Mouse (Mus musculus) heart, embryonic 12.5 days (tissue): ENCODE data around the gene Fgfr1op2. TPM values are rescaled to one million over a fixed set of nuclear protein-coding genes. Genes with fewer than 3 reads are reported as not detected.

Experiments used
- ATAC-seq: fragments of 200-750 bp; cut with Nextera tagmentation; 2 replicates; pipeline ENCODE4 v1.8.0; 2017; ENCODE audit warnings: moderate TSS enrichment, moderate library complexity; ENCODE audit not compliant: insufficient number of reproducible peaks, low FRiP score
- H3K27ac ChIP-seq: fragments of 300-500 bp; sonication (generic); 2 replicates; pipeline ENCODE4 v1.5.1; 2016; ENCODE audit warnings: mild to moderate bottlenecking, moderate library complexity; ENCODE audit not compliant: poor library complexity, severe bottlenecking
- H3K27me3 ChIP-seq: fragments of 300-500 bp; sonication (generic); replicated peaks from 2 replicates; pipeline ENCODE4 v1.6.1; 2016; ENCODE audit warnings: mild to moderate bottlenecking, moderate library complexity
- H3K36me3 ChIP-seq: fragments of 300-500 bp; sonication (generic); 2 replicates; pipeline ENCODE4 v1.6.1; 2016; ENCODE audit warnings: mild to moderate bottlenecking, moderate library complexity
- H3K4me1 ChIP-seq: fragments of 300-500 bp; sonication (generic); replicated peaks from 2 replicates; pipeline ENCODE4 v1.6.1; 2016; ENCODE audit warnings: mild to moderate bottlenecking
- H3K4me2 ChIP-seq: fragments of 300-500 bp; sonication (generic); 2 replicates; pipeline ENCODE4 v1.6.1; 2016; ENCODE audit warnings: mild to moderate bottlenecking, moderate library complexity
- H3K4me3 ChIP-seq: fragments of 300-500 bp; sonication (generic); 2 replicates; pipeline ENCODE4 v1.5.1; 2016; ENCODE audit warnings: mild to moderate bottlenecking
- H3K9ac ChIP-seq: fragments of 300-500 bp; sonication (generic); 2 replicates; pipeline ENCODE4 v1.6.1; 2016; ENCODE audit warnings: mild to moderate bottlenecking, moderate library complexity
- H3K9me3 ChIP-seq: fragments of 300-500 bp; sonication (generic); replicated peaks from 2 replicates; pipeline ENCODE4 v1.6.1; 2016; ENCODE audit warnings: mild to moderate bottlenecking, moderate library complexity
- whole genome bisulfite sequencing: fragments of 180-500 bp; shearing (Covaris S2); methylation state at CpG from one replicate; pipeline ENCODE4 v1.1.7; 2016; 5-methylcytosine and 5-hydroxymethylcytosine counted together
- polyA plus RNA-seq: library from polyadenylated mRNA; unstranded; fragments of >200 nt; fragmentation: Nextera tagmentation; extraction: Ambion mirVana; gene quantifications from 2 replicates; pipeline ENCODE4 v1.2.1, GENCODE M21; 2016

Fgfr1op2 gene
- polyA plus RNA-seq, result 85.9 and 87.0 TPM in 2 replicates

- Histone ChIP-seq H3K4me2 (peak within 1 kb of the TSS; percentile 95), H3K4me1 (peaks cover 18% of the 10 kb centered on the region), H3K36me3 (no peaks in the 10 kb centered on the region), H3K4me3 (peak within 1 kb of the TSS; percentile 95), H3K27ac (peak within 1 kb of the TSS; percentile 96), H3K27me3 (no peaks in the 10 kb centered on the region), H3K9me3 (no peaks in the 10 kb centered on the region), H3K9ac (peak within 1 kb of the TSS; percentile 97)
- no peak; the same call in 1 of the 2 replicates for ATAC-seq
- WGBS, result under 1% methylated on average over 13 of the region's 13 CpGs
Measured at GRCm38 (mm10) chr6:146576903-146577302, at the start of gene Fgfr1op2. TSS of gene Fgfr1op2 (plus strand) at chr6:146577203.

GRCm38 (mm10) chr6:146527537-146527936, 49.5 kb upstream of the Fgfr1op2 start:
- peaks cover 15% of the 10 kb centered on the region; the same call in 1 of the 2 replicates for H3K4me1 ChIP-seq
- no peaks in the 10 kb centered on the region for H3K27me3 ChIP-seq
- H3K36me3 ChIP-seq, result no peaks in the 10 kb centered on the region
- no peak overlapping the region for H3K9ac ChIP-seq
- no peak overlapping the region for H3K27ac ChIP-seq
- no peak overlapping the region for H3K4me2 ChIP-seq
- no peak for ATAC-seq
- peaks cover 13% of the 10 kb centered on the region; the same call in 1 of the 2 replicates for H3K9me3 ChIP-seq
- H3K4me3 ChIP-seq, result no peak overlapping the region
- WGBS, result 68% methylated on average over 2 of the region's 2 CpGs

GRCm38 (mm10) chr6:146530363-146530762, 46.6 kb upstream of the Fgfr1op2 start:
- peaks cover 15% of the 10 kb centered on the region; the same call in 1 of the 2 replicates for H3K4me1 ChIP-seq
- H3K4me2 ChIP-seq, result no peak overlapping the region
- ATAC-seq, result peak; percentile 51
- H3K27ac ChIP-seq, result peak overlapping the region; percentile 79
- H3K36me3 ChIP-seq, result no peaks in the 10 kb centered on the region
- WGBS, result 63% methylated on average over 7 of the region's 7 CpGs
- H3K9ac ChIP-seq, result no peak overlapping the region
- no peak overlapping the region for H3K4me3 ChIP-seq
- no peaks in the 10 kb centered on the region for H3K27me3 ChIP-seq
- no peaks in the 10 kb centered on the region for H3K9me3 ChIP-seq

GRCm38 (mm10) chr6:146530769-146531168, 46.2 kb upstream of the Fgfr1op2 start:
- Histone ChIP-seq H3K27me3 (no peaks in the 10 kb centered on the region), H3K27ac (peak overlapping the region; percentile 79), H3K9ac (no peak overlapping the region), H3K4me1 (peaks cover 15% of the 10 kb centered on the region; the same call in 1 of the 2 replicates), H3K36me3 (no peaks in the 10 kb centered on the region), H3K4me2 (no peak overlapping the region), H3K9me3 (peaks cover 3% of the 10 kb centered on the region), H3K4me3 (no peak overlapping the region)
- WGBS, result 55% methylated on average over 5 of the region's 5 CpGs
- peak; percentile 84 for ATAC-seq

GRCm38 (mm10) chr6:146533146-146533545, 43.9 kb upstream of the Fgfr1op2 start:
- 73% methylated on average over 4 of the region's 4 CpGs for WGBS
- H3K9ac ChIP-seq, result no peak overlapping the region
- peaks cover 27% of the 10 kb centered on the region for H3K4me1 ChIP-seq
- H3K4me3 ChIP-seq, result no peak overlapping the region
- no peak overlapping the region for H3K27ac ChIP-seq
- no peaks in the 10 kb centered on the region for H3K36me3 ChIP-seq
- no peak overlapping the region for H3K4me2 ChIP-seq
- ATAC-seq, result no peak
- H3K9me3 ChIP-seq, result peaks cover 7% of the 10 kb centered on the region
- H3K27me3 ChIP-seq, result no peaks in the 10 kb centered on the region

GRCm38 (mm10) chr6:146535501-146535900, 41.5 kb upstream of the Fgfr1op2 start:
- WGBS, result 73% methylated on average over 5 of the region's 5 CpGs
- H3K9ac ChIP-seq, result no peak overlapping the region
- no peaks in the 10 kb centered on the region for H3K27me3 ChIP-seq
- H3K4me1 ChIP-seq, result peaks cover 35% of the 10 kb centered on the region
- H3K36me3 ChIP-seq, result no peaks in the 10 kb centered on the region
- H3K27ac ChIP-seq, result no peak overlapping the region
- H3K4me3 ChIP-seq, result no peak overlapping the region
- no peak overlapping the region for H3K4me2 ChIP-seq
- H3K9me3 ChIP-seq, result peaks cover 7% of the 10 kb centered on the region
- no peak for ATAC-seq

- H3K4me1 ChIP-seq, result peaks cover 33% of the 10 kb centered on the region
- H3K36me3 ChIP-seq, result no peaks in the 10 kb centered on the region
- no peak overlapping the region for H3K4me2 ChIP-seq
- WGBS, result 43% methylated on average over 4 of the region's 4 CpGs
- H3K9ac ChIP-seq, result no peak overlapping the region
- ATAC-seq, result peak; percentile 40; the same call in 1 of the 2 replicates
- H3K27ac ChIP-seq, result peak overlapping the region; percentile 75
- H3K9me3 ChIP-seq, result peaks cover 7% of the 10 kb centered on the region
- H3K27me3 ChIP-seq, result no peaks in the 10 kb centered on the region
- H3K4me3 ChIP-seq, result no peak overlapping the region
Measured at GRCm38 (mm10) chr6:146537111-146537510, 39.9 kb upstream of the Fgfr1op2 start.

- WGBS, result 56% methylated on average over 2 of the region's 2 CpGs
- no peaks in the 10 kb centered on the region for H3K36me3 ChIP-seq
- H3K4me2 ChIP-seq, result no peak overlapping the region
- peaks cover 33% of the 10 kb centered on the region for H3K4me1 ChIP-seq
- H3K27ac ChIP-seq, result peak overlapping the region; percentile 75
- H3K27me3 ChIP-seq, result no peaks in the 10 kb centered on the region
- ATAC-seq, result no peak
- H3K9ac ChIP-seq, result no peak overlapping the region
- H3K9me3 ChIP-seq, result peaks cover 7% of the 10 kb centered on the region
- no peak overlapping the region for H3K4me3 ChIP-seq
Measured at GRCm38 (mm10) chr6:146538071-146538470, 38.9 kb upstream of the Fgfr1op2 start.

GRCm38 (mm10) chr6:146538661-146539060, 38.3 kb upstream of the Fgfr1op2 start:
- Histone ChIP-seq H3K27ac (peak overlapping the region; percentile 7), H3K4me3 (no peak overlapping the region)
- ATAC-seq, result no peak; the same call in 1 of the 2 replicates

GRCm38 (mm10) chr6:146540386-146540785, 36.6 kb upstream of the Fgfr1op2 start:
- H3K9me3 ChIP-seq, result peaks cover 7% of the 10 kb centered on the region
- 81% methylated on average over 3 of the region's 3 CpGs for WGBS
- no peaks in the 10 kb centered on the region for H3K27me3 ChIP-seq
- H3K9ac ChIP-seq, result no peak overlapping the region
- H3K4me3 ChIP-seq, result no peak overlapping the region
- peaks cover 43% of the 10 kb centered on the region for H3K4me1 ChIP-seq
- H3K36me3 ChIP-seq, result no peaks in the 10 kb centered on the region
- ATAC-seq, result no peak
- H3K27ac ChIP-seq, result no peak overlapping the region
- no peak overlapping the region for H3K4me2 ChIP-seq

More at GRCm38 (mm10) chr6:146538661-146539060, 38.3 kb upstream of the Fgfr1op2 start:
- Histone ChIP-seq H3K4me2 (no peak overlapping the region), H3K9ac (no peak overlapping the region), H3K9me3 (peaks cover 7% of the 10 kb centered on the region), H3K27me3 (no peaks in the 10 kb centered on the region), H3K36me3 (no peaks in the 10 kb centered on the region), H3K4me1 (peaks cover 33% of the 10 kb centered on the region)
- 49% methylated on average over 4 of the region's 4 CpGs for WGBS

- Histone ChIP-seq H3K9ac (no peak overlapping the region), H3K4me2 (no peak overlapping the region), H3K27ac (peak overlapping the region; percentile 94)
Measured at GRCm38 (mm10) chr6:146544622-146545021, 32.4 kb upstream of the Fgfr1op2 start.

More at GRCm38 (mm10) chr6:146544622-146545021, 32.4 kb upstream of the Fgfr1op2 start:
- Histone ChIP-seq H3K4me3 (no peak overlapping the region), H3K9me3 (no peaks in the 10 kb centered on the region), H3K4me1 (peaks cover 22% of the 10 kb centered on the region), H3K27me3 (no peaks in the 10 kb centered on the region), H3K36me3 (peaks cover 30% of the 10 kb centered on the region)
- no peak for ATAC-seq
- 84% methylated on average over 1 of the region's 1 CpGs for WGBS
